Mouse (Mus musculus): ENCODE measurements around the gene Mis18a. TPM values are rescaled to one million over a fixed set of nuclear protein-coding genes. Genes with fewer than 3 reads are reported as not detected.
A peak's percentile ranks its signal among the peaks of the same experiment; 100 is the strongest.

The Mis18a gene
- polyA plus RNA-seq, 1 experiment from 2014 or later, result 26.6 TPM

DNA sequence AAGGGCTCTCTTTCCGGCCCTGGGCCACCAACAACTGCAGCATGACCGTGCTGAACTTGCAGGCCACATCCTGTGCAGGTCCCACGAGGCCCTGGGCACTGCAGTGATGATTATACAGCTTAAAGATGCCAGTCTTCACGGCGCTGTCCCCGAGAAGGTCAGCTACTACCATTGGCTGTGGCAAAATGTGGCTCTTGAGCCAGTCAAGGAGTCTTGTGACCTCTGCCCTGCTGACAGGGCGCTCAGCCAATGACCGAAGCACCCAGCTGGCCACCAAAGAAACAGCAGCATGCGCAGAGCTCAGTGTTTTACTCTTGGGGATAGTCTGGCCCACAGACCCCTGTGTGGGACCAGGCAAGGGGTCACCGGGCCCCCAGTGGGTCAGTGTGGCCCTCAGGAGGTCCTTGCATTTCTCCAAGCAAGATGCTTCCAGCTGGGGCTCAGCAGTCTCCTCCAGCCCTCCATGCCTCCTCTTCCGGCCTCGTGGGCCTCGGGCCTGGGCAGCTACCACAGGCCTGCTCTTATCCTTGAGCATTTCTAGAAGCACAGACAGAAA is 26.3 kb upstream of the Mis18a start:
- no peak overlapping the region for H3K4me2 ChIP-seq (ENCODE audit: low read length)
- no peak for ATAC-seq
- no peaks in the 10 kb centered on the region for H3K9me3 ChIP-seq (replicated peaks; ENCODE audit: control insufficient read depth, low read length, poor library complexity, severe bottlenecking)
- no peaks in the 10 kb centered on the region for H3K4me1 ChIP-seq (ENCODE audit: control insufficient read depth, insufficient read depth, low read length)
- no peak overlapping the region for H3K9ac ChIP-seq (ENCODE audit: low read depth, low read length)
- H3K4me3 ChIP-seq (ENCODE audit: low read depth, low read length), result no peak overlapping the region
- H3K27ac ChIP-seq (ENCODE audit: low read length), result no peak overlapping the region
- no peaks in the 10 kb centered on the region for H3K27me3 ChIP-seq (ENCODE audit: control insufficient read depth, insufficient read depth, low read depth, low read length)
- WGBS, result 94% methylated on average over 13 of the region's 13 CpGs
- H3K36me3 ChIP-seq (ENCODE audit: control insufficient read depth, insufficient read depth, low read length), result peaks cover 28% of the 10 kb centered on the region

- Histone ChIP-seq H3K27ac (ENCODE audit: low read length) (no peak overlapping the region), H3K4me2 (ENCODE audit: low read length) (no peak overlapping the region), H3K27me3 (ENCODE audit: control insufficient read depth, insufficient read depth, low read depth, low read length) (no peaks in the 10 kb centered on the region), H3K36me3 (ENCODE audit: control insufficient read depth, insufficient read depth, low read length) (peaks cover 10% of the 10 kb centered on the region), H3K9ac (ENCODE audit: low read depth, low read length) (no peak overlapping the region), H3K4me1 (ENCODE audit: control insufficient read depth, insufficient read depth, low read length) (no peaks in the 10 kb centered on the region), H3K4me3 (ENCODE audit: low read depth, low read length) (no peak overlapping the region), H3K9me3 (replicated peaks; ENCODE audit: control insufficient read depth, low read length, poor library complexity, severe bottlenecking) (no peaks in the 10 kb centered on the region)
- ATAC-seq, result no peak
- 97% methylated on average over 7 of the region's 7 CpGs for WGBS
These were observed 21.0 kb upstream of the Mis18a start for GRCm38 (mm10) chr16:90748169-90748568.

DNA sequence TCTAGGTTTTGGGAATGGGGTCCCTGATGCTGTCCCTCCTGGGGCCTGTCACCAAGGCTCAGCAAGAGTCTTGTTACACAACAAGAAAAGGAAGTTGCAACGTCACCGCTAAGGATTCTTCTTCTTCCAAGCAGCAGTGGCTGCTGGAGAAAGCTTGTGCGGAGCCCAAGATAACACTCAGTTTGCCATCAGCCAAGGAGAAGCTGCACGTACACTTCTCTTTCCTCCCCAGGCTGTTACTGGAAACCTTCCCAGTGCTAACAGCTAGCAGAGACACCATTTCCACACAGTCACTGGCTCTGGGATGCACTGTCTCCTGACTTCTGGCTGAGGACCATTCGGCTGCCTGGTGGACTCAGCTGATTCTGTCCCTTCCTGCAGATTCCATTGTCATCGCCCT is 19.9 kb upstream of the Mis18a start:
- Histone ChIP-seq H3K4me2 (ENCODE audit: low read length) (no peak overlapping the region), H3K27ac (ENCODE audit: low read length) (no peak overlapping the region), H3K9me3 (replicated peaks; ENCODE audit: control insufficient read depth, low read length, poor library complexity, severe bottlenecking) (no peaks in the 10 kb centered on the region), H3K4me1 (ENCODE audit: control insufficient read depth, insufficient read depth, low read length) (no peaks in the 10 kb centered on the region), H3K27me3 (ENCODE audit: control insufficient read depth, insufficient read depth, low read depth, low read length) (no peaks in the 10 kb centered on the region), H3K9ac (ENCODE audit: low read depth, low read length) (no peak overlapping the region), H3K36me3 (ENCODE audit: control insufficient read depth, insufficient read depth, low read length) (peaks cover 7% of the 10 kb centered on the region; the same call in 1 of the 2 replicates), H3K4me3 (ENCODE audit: low read depth, low read length) (no peak overlapping the region)
- ATAC-seq, result no peak
- WGBS, result 86% methylated on average over 6 of the region's 6 CpGs

DNA sequence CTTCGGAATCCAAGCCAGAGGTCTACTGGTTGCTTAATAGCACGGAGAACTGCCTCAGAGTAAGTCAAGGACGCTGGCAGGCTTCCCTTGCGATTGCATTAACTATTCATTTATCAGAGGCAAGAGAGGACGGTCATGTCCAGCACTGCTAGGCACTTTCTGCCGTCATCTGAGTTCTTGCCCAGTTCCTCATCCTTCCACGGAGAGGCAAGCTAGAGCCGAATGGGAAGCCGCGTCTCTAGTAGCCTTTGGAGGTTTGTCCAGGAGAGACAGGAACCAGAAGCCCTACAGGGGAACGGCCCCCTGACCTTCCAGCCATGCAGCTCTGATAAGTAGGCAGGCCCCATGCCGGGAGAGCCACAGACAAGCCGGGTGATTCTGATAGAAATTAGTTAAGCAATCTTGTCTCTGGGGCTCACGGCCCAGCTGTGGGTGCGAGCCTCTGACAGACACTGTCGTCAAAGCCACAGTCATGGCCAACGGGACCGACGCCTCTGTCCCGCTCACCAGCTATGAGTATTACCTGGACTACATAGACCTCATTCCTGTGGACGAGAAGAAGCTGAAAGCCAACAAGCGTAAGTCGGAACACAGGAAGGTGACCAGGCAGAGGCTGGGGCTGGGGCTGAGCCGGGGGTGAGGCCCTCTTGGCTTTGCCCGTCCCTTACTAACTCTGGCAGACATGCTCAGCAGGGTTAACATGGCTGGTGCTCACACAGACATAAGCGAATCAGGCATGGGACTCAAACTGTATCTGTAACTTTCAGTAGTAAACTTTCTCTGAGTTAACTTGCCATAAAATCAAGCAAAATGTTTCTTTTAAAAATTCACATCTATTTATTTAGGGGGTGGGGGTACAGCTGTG is 11.1 kb upstream of the Mis18a start, which contains the start of gene Mrap:
TSS of gene Mrap (plus strand) at position 116 of the 865 bp plus-strand sequence.
- Histone ChIP-seq H3K9me3 (replicated peaks; ENCODE audit: control insufficient read depth, low read length, poor library complexity, severe bottlenecking) (no peaks in the 10 kb centered on the region), H3K27ac (ENCODE audit: low read length) (no peak within 1 kb of the TSS), H3K4me2 (ENCODE audit: low read length) (no peak within 1 kb of the TSS), H3K9ac (ENCODE audit: low read depth, low read length) (no peak within 1 kb of the TSS), H3K4me1 (ENCODE audit: control insufficient read depth, insufficient read depth, low read length) (no peaks in the 10 kb centered on the region), H3K36me3 (ENCODE audit: control insufficient read depth, insufficient read depth, low read length) (no peaks in the 10 kb centered on the region), H3K27me3 (ENCODE audit: control insufficient read depth, insufficient read depth, low read depth, low read length) (no peaks in the 10 kb centered on the region), H3K4me3 (ENCODE audit: low read depth, low read length) (no peak within 1 kb of the TSS)
- 90% methylated on average over 26 of the region's 26 CpGs for WGBS
- ATAC-seq, result no peak

DNA sequence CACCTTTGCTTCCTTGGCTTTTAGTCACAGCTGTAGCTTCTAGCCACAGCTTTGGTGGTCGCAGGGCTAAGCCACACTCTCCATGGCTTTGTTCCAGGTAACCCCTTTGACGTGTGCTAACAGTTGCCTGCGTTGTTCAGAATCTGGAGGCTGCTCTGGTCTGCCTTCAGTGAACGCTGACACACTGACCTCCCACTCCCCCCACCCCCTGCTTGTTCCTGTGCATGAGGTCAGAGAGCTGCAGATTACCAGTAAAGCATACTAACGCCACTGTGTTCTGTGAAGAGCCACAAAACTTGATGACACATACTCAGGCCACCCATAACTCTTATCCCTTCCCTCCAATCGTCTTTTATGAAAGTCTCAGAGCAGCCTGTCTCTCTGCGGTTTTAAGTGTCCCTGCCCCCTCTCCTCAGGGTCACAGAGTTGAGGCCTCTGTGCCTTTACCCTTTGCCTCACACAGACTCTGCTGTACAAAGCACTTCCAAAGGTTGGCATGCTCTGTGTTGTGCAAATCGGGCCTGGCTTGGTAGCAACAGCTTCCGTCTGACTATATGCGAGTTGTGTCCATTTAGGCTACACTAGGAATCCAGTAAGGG is 9.6 kb upstream of the Mis18a start:
- WGBS, result 71% methylated on average over 10 of the region's 10 CpGs
- Histone ChIP-seq H3K9ac (ENCODE audit: low read depth, low read length) (no peak overlapping the region), H3K4me1 (ENCODE audit: control insufficient read depth, insufficient read depth, low read length) (no peaks in the 10 kb centered on the region), H3K36me3 (ENCODE audit: control insufficient read depth, insufficient read depth, low read length) (no peaks in the 10 kb centered on the region), H3K27ac (ENCODE audit: low read length) (no peak overlapping the region), H3K4me3 (ENCODE audit: low read depth, low read length) (no peak overlapping the region), H3K27me3 (ENCODE audit: control insufficient read depth, insufficient read depth, low read depth, low read length) (no peaks in the 10 kb centered on the region), H3K4me2 (ENCODE audit: low read length) (no peak overlapping the region), H3K9me3 (replicated peaks; ENCODE audit: control insufficient read depth, low read length, poor library complexity, severe bottlenecking) (no peaks in the 10 kb centered on the region)
- no peak for ATAC-seq

DNA sequence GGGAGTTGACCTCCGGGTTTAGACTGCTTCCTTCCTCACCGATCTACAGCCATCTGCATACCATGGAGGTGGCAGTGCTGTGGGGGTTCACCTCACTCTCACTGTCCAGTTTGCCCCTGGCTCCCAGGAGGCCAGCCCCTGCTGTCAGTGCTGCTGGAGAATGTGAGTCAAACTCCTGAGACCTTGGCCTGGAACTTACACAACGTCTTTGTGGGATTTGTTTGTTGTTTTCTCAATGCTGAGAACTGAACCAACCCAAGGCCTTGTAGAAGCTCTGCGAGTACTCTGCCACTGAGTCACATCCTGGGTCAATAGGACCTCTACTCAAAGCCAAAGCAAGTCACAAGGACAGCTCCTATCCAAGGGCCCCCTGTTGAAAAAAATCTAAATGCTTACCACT is 8.4 kb upstream of the Mis18a start:
- Histone ChIP-seq H3K9ac (ENCODE audit: low read depth, low read length) (no peak overlapping the region), H3K9me3 (replicated peaks; ENCODE audit: control insufficient read depth, low read length, poor library complexity, severe bottlenecking) (peaks cover 5% of the 10 kb centered on the region; the same call in 1 of the 2 replicates), H3K27ac (ENCODE audit: low read length) (no peak overlapping the region), H3K4me1 (ENCODE audit: control insufficient read depth, insufficient read depth, low read length) (no peaks in the 10 kb centered on the region), H3K4me3 (ENCODE audit: low read depth, low read length) (no peak overlapping the region), H3K4me2 (ENCODE audit: low read length) (no peak overlapping the region), H3K27me3 (ENCODE audit: control insufficient read depth, insufficient read depth, low read depth, low read length) (no peaks in the 10 kb centered on the region), H3K36me3 (ENCODE audit: control insufficient read depth, insufficient read depth, low read length) (no peaks in the 10 kb centered on the region)
- 84% methylated on average over 4 of the region's 4 CpGs for WGBS
- no peak for ATAC-seq

DNA sequence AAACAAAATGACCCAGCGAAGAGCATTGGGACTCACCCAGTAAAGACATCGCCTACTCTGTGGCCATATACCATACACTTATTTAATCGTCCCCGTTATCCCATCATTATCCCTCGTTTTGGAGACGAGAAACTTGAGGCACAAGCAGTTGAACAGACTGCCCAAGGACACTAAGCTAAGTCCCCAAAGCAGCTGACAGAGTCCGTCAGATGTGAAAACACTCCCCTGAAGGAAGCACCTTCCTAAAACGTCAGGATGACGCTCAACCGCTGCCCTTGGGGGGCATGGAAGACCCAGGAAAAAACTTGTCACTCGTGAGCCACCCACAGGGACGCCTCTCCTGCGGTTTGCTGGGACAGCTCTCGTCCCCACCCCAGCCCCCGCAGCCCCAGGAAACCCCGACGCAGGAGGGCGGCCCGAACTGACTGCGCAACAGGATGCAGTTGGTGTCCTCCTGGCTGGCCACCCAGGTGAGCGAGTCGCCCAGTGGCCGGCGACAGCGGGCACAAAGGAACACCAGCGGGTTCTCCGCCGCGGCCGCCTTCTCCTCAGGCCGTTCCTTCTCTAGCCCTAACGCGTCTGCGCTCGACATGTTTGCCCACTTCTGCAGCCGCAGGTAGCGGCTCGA is 490 bp downstream of the Mis18a start:
- ATAC-seq, result no peak
- Histone ChIP-seq H3K4me2 (ENCODE audit: low read length) (peak overlapping the region; percentile 90), H3K4me1 (ENCODE audit: control insufficient read depth, insufficient read depth, low read length) (peaks cover 10% of the 10 kb centered on the region), H3K36me3 (ENCODE audit: control insufficient read depth, insufficient read depth, low read length) (no peaks in the 10 kb centered on the region), H3K27me3 (ENCODE audit: control insufficient read depth, insufficient read depth, low read depth, low read length) (no peaks in the 10 kb centered on the region), H3K9ac (ENCODE audit: low read depth, low read length) (peak overlapping the region; percentile 59), H3K9me3 (replicated peaks; ENCODE audit: control insufficient read depth, low read length, poor library complexity, severe bottlenecking) (peaks cover 5% of the 10 kb centered on the region; the same call in 1 of the 2 replicates), H3K4me3 (ENCODE audit: low read depth, low read length) (peak overlapping the region; percentile 59), H3K27ac (ENCODE audit: low read length) (no peak overlapping the region)
- 7% methylated on average over 36 of the region's 38 CpGs for WGBS

DNA sequence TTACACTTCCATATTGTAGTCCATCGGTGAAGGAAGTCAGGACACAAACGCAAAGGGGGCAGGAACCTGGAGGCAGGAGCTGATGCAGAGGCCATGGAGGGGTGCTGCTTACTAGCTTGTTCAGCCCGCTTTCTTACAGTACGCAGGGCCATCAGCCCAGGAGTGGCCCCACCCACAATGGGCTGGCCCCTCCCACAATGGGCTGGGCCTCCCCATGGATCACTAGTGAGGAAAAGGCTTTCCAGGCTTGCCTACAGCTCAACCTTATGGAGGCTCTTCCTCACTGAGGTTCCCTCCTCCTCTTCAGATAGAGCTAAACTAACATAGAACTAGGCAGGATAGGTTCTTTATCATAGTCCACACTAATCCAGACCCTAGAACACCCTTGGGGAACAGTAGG is 3.2 kb downstream of the Mis18a start:
- Histone ChIP-seq H3K4me3 (ENCODE audit: low read depth, low read length) (no peak overlapping the region), H3K9me3 (replicated peaks; ENCODE audit: control insufficient read depth, low read length, poor library complexity, severe bottlenecking) (no peaks in the 10 kb centered on the region), H3K36me3 (ENCODE audit: control insufficient read depth, insufficient read depth, low read length) (no peaks in the 10 kb centered on the region), H3K4me1 (ENCODE audit: control insufficient read depth, insufficient read depth, low read length) (peaks cover 10% of the 10 kb centered on the region), H3K9ac (ENCODE audit: low read depth, low read length) (no peak overlapping the region), H3K4me2 (ENCODE audit: low read length) (no peak overlapping the region), H3K27ac (ENCODE audit: low read length) (no peak overlapping the region), H3K27me3 (ENCODE audit: control insufficient read depth, insufficient read depth, low read depth, low read length) (no peaks in the 10 kb centered on the region)
- 97% methylated on average over 4 of the region's 4 CpGs for WGBS
- ATAC-seq, result no peak
